Mouse (Mus musculus): ENCODE data around the gene Tomm40. TPM values are rescaled to one million over a fixed set of nuclear protein-coding genes. Genes with fewer than 3 reads are reported as not detected.
"Not testable (repeated sequence)": the region's sequence is repeated elsewhere in the genome, so short reads cannot be mapped to it uniquely, and the experiment has no call there.

The Tomm40 gene
- polyA plus RNA-seq, 1 experiment from 2014 or later = 210 TPM

GRCm38 (mm10) chr7:19688611-19689010, 26.6 kb downstream of the Tomm40 start:
- Histone ChIP-seq H3K4me1 (peaks cover 21% of the 10 kb centered on the region), H3K9me3 (replicated peaks) (0 out of 2 replicates have a peak, but pooled peaks cover 3% of the 10 kb centered on the region), H3K4me3 (no peak overlapping the region), H3K27me3 (ENCODE audit: low read depth, poor library complexity, severe bottlenecking) (no peaks in the 10 kb centered on the region), H3K27ac (replicated peaks) (no peak overlapping the region), H3K36me3 (no peaks in the 10 kb centered on the region)
- no peak for DNase-seq (ENCODE audit: low spot score)
- WGBS = 93% methylated on average over 2 of the region's 2 CpGs

- no peaks in the 10 kb centered on the region for H3K27me3 ChIP-seq (ENCODE audit: low read depth, poor library complexity, severe bottlenecking)
- peaks cover 16% of the 10 kb centered on the region for H3K4me1 ChIP-seq
- DNase-seq (ENCODE audit: low spot score) = no peak
- WGBS = 90% methylated on average over 10 of the region's 10 CpGs
- H3K27ac ChIP-seq (replicated peaks) = no peak overlapping the region
- H3K36me3 ChIP-seq = no peaks in the 10 kb centered on the region
- no peak overlapping the region for H3K4me3 ChIP-seq
- H3K9me3 ChIP-seq (replicated peaks) = 0 out of 2 replicates have a peak, but pooled peaks cover 3% of the 10 kb centered on the region
Observed at GRCm38 (mm10) chr7:19688101-19688500, 27.1 kb downstream of the Tomm40 start.

- WGBS = 85% methylated on average over 8 of the region's 8 CpGs
- not testable (repeated sequence) for H3K27ac ChIP-seq (replicated peaks); H3K36me3 ChIP-seq; H3K9me3 ChIP-seq (replicated peaks); DNase-seq (ENCODE audit: low spot score); H3K4me1 ChIP-seq; H3K27me3 ChIP-seq (ENCODE audit: low read depth, poor library complexity, severe bottlenecking); H3K4me3 ChIP-seq
Observed at GRCm38 (mm10) chr7:19686927-19687583, 28.2 kb downstream of the Tomm40 start.

GRCm38 (mm10) chr7:19686521-19686920, 28.7 kb downstream of the Tomm40 start:
- DNase-seq (ENCODE audit: low spot score) = no peak
- Histone ChIP-seq H3K36me3 (no peaks in the 10 kb centered on the region), H3K4me1 (peaks cover under 1% of the 10 kb centered on the region; the same call in 1 of the 2 replicates), H3K9me3 (replicated peaks) (0 out of 2 replicates have a peak, but pooled peaks cover 3% of the 10 kb centered on the region), H3K4me3 (no peak overlapping the region), H3K27ac (replicated peaks) (no peak overlapping the region), H3K27me3 (ENCODE audit: low read depth, poor library complexity, severe bottlenecking) (no peaks in the 10 kb centered on the region)
- 91% methylated on average over 6 of the region's 6 CpGs for WGBS

- Histone ChIP-seq H3K36me3 (no peaks in the 10 kb centered on the region), H3K4me3 (no peak overlapping the region), H3K27ac (replicated peaks) (no peak overlapping the region), H3K4me1 (no peaks in the 10 kb centered on the region), H3K27me3 (ENCODE audit: low read depth, poor library complexity, severe bottlenecking) (no peaks in the 10 kb centered on the region), H3K9me3 (replicated peaks) (no peaks in the 10 kb centered on the region)
- WGBS = 68% methylated on average over 4 of the region's 4 CpGs
- no peak for DNase-seq (ENCODE audit: low spot score)
Observed at GRCm38 (mm10) chr7:19685374-19685773, 29.9 kb downstream of the Tomm40 start.

- Histone ChIP-seq H3K4me1 (no peaks in the 10 kb centered on the region), H3K4me3 (no peak overlapping the region), H3K36me3 (no peaks in the 10 kb centered on the region), H3K9me3 (replicated peaks) (no peaks in the 10 kb centered on the region), H3K27ac (replicated peaks) (no peak overlapping the region), H3K27me3 (ENCODE audit: low read depth, poor library complexity, severe bottlenecking) (no peaks in the 10 kb centered on the region)
- 91% methylated on average over 6 of the region's 6 CpGs for WGBS
- no peak for DNase-seq (ENCODE audit: low spot score)
Observed at GRCm38 (mm10) chr7:19683771-19684201, 31.5 kb downstream of the Tomm40 start.

GRCm38 (mm10) chr7:19682979-19683378, 32.3 kb downstream of the Tomm40 start:
- Histone ChIP-seq H3K27me3 (ENCODE audit: low read depth, poor library complexity, severe bottlenecking) (no peaks in the 10 kb centered on the region), H3K36me3 (no peaks in the 10 kb centered on the region), H3K27ac (replicated peaks) (no peak overlapping the region), H3K4me1 (no peaks in the 10 kb centered on the region), H3K9me3 (replicated peaks) (no peaks in the 10 kb centered on the region), H3K4me3 (no peak overlapping the region)
- 83% methylated on average over 3 of the region's 3 CpGs for WGBS
- no peak for DNase-seq (ENCODE audit: low spot score)

GRCm38 (mm10) chr7:19681202-19681694, 34.0 kb downstream of the Tomm40 start, which contains the start of the genes Gm44805 and Apoc4:
Gm44805 (minus strand) TSS chr7:19681423.
Apoc4 (minus strand) TSS chr7:19681479.
- Histone ChIP-seq H3K36me3 (no peaks in the 10 kb centered on the region), H3K9me3 (replicated peaks) (no peaks in the 10 kb centered on the region), H3K4me1 (no peaks in the 10 kb centered on the region), H3K27ac (replicated peaks) (no peak within 1 kb of the TSS), H3K4me3 (no peak within 1 kb of the TSS), H3K27me3 (ENCODE audit: low read depth, poor library complexity, severe bottlenecking) (no peaks in the 10 kb centered on the region)
- DNase-seq (ENCODE audit: low spot score) = no peak
- WGBS = 70% methylated on average over 8 of the region's 8 CpGs

- H3K27me3 ChIP-seq (ENCODE audit: low read depth, poor library complexity, severe bottlenecking) = no peaks in the 10 kb centered on the region
- no peaks in the 10 kb centered on the region for H3K9me3 ChIP-seq (replicated peaks)
- DNase-seq (ENCODE audit: low spot score) = no peak
- H3K27ac ChIP-seq (replicated peaks) = no peak overlapping the region
- WGBS = 85% methylated on average over 2 of the region's 2 CpGs
- no peaks in the 10 kb centered on the region for H3K36me3 ChIP-seq
- no peaks in the 10 kb centered on the region for H3K4me1 ChIP-seq
- no peak overlapping the region for H3K4me3 ChIP-seq
Observed at GRCm38 (mm10) chr7:19680702-19681101, 34.5 kb downstream of the Tomm40 start.

GRCm38 (mm10) chr7:19678901-19679300, 36.3 kb downstream of the Tomm40 start:
- Histone ChIP-seq H3K27ac (replicated peaks) (no peak overlapping the region), H3K4me1 (no peaks in the 10 kb centered on the region), H3K4me3 (no peak overlapping the region), H3K9me3 (replicated peaks) (no peaks in the 10 kb centered on the region), H3K27me3 (ENCODE audit: low read depth, poor library complexity, severe bottlenecking) (no peaks in the 10 kb centered on the region), H3K36me3 (no peaks in the 10 kb centered on the region)
- WGBS = 94% methylated on average over 3 of the region's 3 CpGs
- DNase-seq (ENCODE audit: low spot score) = no peak

GRCm38 (mm10) chr7:19677872-19678271, 37.4 kb downstream of the Tomm40 start, which contains the start of gene Apoc2:
Apoc2 (minus strand) TSS chr7:19677941.
- no peak for DNase-seq (ENCODE audit: low spot score)
- Histone ChIP-seq H3K4me1 (no peaks in the 10 kb centered on the region), H3K27me3 (ENCODE audit: low read depth, poor library complexity, severe bottlenecking) (no peaks in the 10 kb centered on the region), H3K9me3 (replicated peaks) (no peaks in the 10 kb centered on the region), H3K27ac (replicated peaks) (no peak within 1 kb of the TSS), H3K4me3 (no peak within 1 kb of the TSS), H3K36me3 (no peaks in the 10 kb centered on the region)
- 83% methylated on average over 8 of the region's 8 CpGs for WGBS

GRCm38 (mm10) chr7:19676662-19677061, 38.6 kb downstream of the Tomm40 start:
- H3K27ac ChIP-seq (replicated peaks) = no peak overlapping the region
- 70% methylated on average over 1 of the region's 1 CpGs for WGBS
- H3K4me3 ChIP-seq = no peak overlapping the region
- H3K27me3 ChIP-seq (ENCODE audit: low read depth, poor library complexity, severe bottlenecking) = no peaks in the 10 kb centered on the region
- H3K36me3 ChIP-seq = no peaks in the 10 kb centered on the region
- DNase-seq (ENCODE audit: low spot score) = no peak
- no peaks in the 10 kb centered on the region for H3K4me1 ChIP-seq
- no peaks in the 10 kb centered on the region for H3K9me3 ChIP-seq (replicated peaks)

GRCm38 (mm10) chr7:19675824-19676223, 39.4 kb downstream of the Tomm40 start:
- WGBS = 84% methylated on average over 10 of the region's 10 CpGs
- H3K9me3 ChIP-seq (replicated peaks) = no peaks in the 10 kb centered on the region
- no peaks in the 10 kb centered on the region for H3K36me3 ChIP-seq
- no peaks in the 10 kb centered on the region for H3K4me1 ChIP-seq
- H3K4me3 ChIP-seq = no peak overlapping the region
- no peak for DNase-seq (ENCODE audit: low spot score)
- no peak overlapping the region for H3K27ac ChIP-seq (replicated peaks)
- H3K27me3 ChIP-seq (ENCODE audit: low read depth, poor library complexity, severe bottlenecking) = no peaks in the 10 kb centered on the region
